Mouse (Mus musculus) C2C12 (cell line): Measurements from ENCODE around the gene Noxred1.

ENCODE experiments used
- CEBPB ChIP-seq: IDR thresholded peaks from one replicate; pipeline ENCODE4 v1.6.1; 2011; ENCODE audit warnings: low read depth, mild to moderate bottlenecking, control low read depth, moderate library complexity
- CTCF ChIP-seq: IDR thresholded peaks from one replicate; pipeline ENCODE4 v1.5.1; 2011; ENCODE audit not compliant: control insufficient read depth, insufficient read depth, insufficient read length
- FOSL1 ChIP-seq: IDR thresholded peaks from one replicate; pipeline ENCODE4 v1.8.0; 2011; ENCODE audit warnings: mild to moderate bottlenecking, low read length; ENCODE audit not compliant: poor library complexity, insufficient read depth, severe bottlenecking
- MAX ChIP-seq: IDR thresholded peaks from one replicate; pipeline ENCODE4 v1.6.1; 2011; ENCODE audit warnings: mild to moderate bottlenecking, control low read depth
- MYOD1 ChIP-seq: IDR thresholded peaks from one replicate; pipeline ENCODE4 v1.6.1; 2011; ENCODE audit warnings: low read depth; ENCODE audit not compliant: control insufficient read depth, insufficient read length
- MYOG ChIP-seq: IDR thresholded peaks from one replicate; pipeline ENCODE4 v1.6.1; 2011; ENCODE audit not compliant: control insufficient read depth, insufficient read length; ENCODE audit errors: extremely low read depth
- USF1 ChIP-seq: IDR thresholded peaks from one replicate; pipeline ENCODE4 v1.6.1; 2011; ENCODE audit warnings: low read depth, mild to moderate bottlenecking, control low read depth, moderate library complexity

GRCm38 (mm10) chr12:87253878-87254277 lies 15.3 kb upstream of the Noxred1 start:
- TF ChIP-seq USF1 (no peak), CTCF (no peak), CEBPB (no peak), MYOG (no peak), MAX (no peak), FOSL1 (no peak), MYOD1 (no peak)
